Mouse (Mus musculus) ovary, adult 2 months (tissue): Measurements from ENCODE around the gene Wdr59. TPM values are rescaled to one million over a fixed set of nuclear protein-coding genes. Genes with fewer than 3 reads are reported as not detected.

ENCODE experiments used
- polyA plus RNA-seq: library from polyadenylated mRNA; depleted of rRNA; stranded (reverse); fragments of >200 nt; gene quantifications from 2 replicates; pipeline ENCODE4 v1.2.3, GENCODE M21; 2012; rRNA removed

Gene Wdr59
- 16.7 and 22.1 TPM in 2 replicates for polyA plus RNA-seq

DNA sequence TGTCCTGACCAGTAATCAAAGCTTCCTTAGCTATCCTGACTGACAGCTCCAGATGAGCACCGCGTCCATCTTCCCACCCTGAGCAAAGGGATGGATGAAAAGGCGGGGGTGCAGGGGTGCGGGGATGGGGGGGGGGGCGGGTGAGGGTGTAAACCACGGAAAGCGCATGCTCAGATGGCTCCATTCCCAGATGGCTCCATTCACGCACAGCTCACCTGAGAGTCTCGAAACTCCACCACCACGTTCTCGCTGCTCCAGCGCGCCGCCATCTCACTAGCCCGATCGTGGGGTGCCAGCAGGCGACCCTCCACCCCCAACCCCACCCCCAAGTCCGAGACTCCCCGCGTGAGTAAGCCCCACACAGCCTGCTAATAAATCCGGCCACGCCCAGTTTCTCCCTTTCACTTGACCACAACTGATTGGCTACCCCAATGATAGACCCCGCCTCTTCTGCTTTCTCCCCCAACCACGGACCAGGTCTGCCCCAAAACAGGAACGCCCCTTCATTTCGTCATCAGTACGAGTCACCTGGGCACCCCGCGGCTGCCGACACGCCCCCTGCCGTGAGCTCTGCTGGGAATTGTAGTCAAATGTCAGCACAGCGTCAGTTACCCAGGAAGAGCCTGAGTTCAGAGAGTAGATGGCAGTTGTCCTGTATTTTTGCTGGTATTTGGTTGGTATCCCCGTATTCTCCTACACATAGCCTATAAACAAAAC is at the start of gene Wdr59:
Gene Wdr59, minus strand, starts transcription at position 380 of the 717 bp plus-strand sequence.

DNA sequence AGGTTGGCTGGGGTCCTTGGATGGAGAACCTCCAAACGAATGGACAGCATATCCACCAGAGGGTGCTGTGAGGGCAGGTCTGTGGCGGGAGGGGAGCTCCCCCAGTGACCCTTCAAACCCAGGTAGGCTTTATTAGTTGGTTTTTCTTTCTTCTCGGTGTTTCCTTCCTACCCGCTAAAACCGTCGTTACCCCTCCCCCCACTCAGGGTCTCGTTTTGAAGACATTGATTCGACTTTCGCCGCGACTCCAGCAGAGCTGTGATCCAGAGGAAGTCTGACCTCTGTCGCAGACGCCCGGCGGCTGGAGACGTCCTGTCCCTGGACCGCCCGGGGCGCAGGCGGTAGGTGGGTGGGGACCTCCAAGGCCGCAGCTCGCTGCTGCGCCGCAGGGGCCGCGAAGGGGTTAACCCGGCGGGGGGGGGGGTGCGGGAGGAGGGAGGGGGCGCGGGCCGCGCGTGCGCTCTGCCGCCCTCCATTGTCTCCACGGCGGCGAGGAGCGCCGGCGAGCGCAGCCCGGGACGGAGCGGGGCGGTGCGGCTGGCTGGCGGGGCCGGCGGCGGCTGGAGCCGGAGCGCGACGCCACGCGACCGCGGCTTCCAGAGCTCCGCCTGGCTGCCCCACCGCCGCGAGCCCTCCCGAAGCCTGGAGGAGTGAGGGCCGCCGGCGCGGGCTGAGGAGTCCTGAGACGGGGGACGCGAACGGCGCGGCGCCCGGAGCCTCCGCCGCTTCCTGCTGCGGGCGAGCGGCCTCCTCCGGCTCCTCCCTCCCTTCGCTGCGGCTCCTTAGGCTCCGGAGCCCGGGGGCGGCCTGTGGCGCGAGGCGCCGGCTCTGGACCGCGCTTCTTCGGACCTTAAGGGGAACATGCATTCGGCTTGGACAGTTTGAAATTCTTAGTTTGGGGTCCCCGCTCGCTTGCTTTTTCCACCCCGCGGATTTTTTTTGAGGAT is 14.4 kb upstream of the Wdr59 start, which contains the start of gene Znrf1:
Gene Znrf1, plus strand, starts transcription at position 67 of the 947 bp plus-strand sequence.

Other genes starting within 250 kb of the Wdr59 start
- gene Rfwd3, start 221.9 kb downstream of the Wdr59 start, polyA plus RNA-seq: 24.0 and 29.2 TPM in 2 replicates
- 0.68 and 0.78 TPM in 2 replicates for gene Mlkl, start 183.9 kb downstream of the Wdr59 start, polyA plus RNA-seq
- 2.5 and 3.2 TPM in 2 replicates for gene Fa2h, start 128.3 kb downstream of the Wdr59 start, polyA plus RNA-seq
- gene Znrf1, start 14.0 kb upstream of the Wdr59 start, polyA plus RNA-seq: 138 and 182 TPM in 2 replicates
- gene Ldhd, start 108.3 kb upstream of the Wdr59 start, polyA plus RNA-seq: 27.7 and 34.6 TPM in 2 replicates
- 6.8 and 6.9 TPM in 2 replicates for gene Zfp1, start 121.3 kb upstream of the Wdr59 start, polyA plus RNA-seq
- 4.6 and 15.5 TPM in 2 replicates for gene Ctrb1, start 168.9 kb upstream of the Wdr59 start, polyA plus RNA-seq
- 108 and 120 TPM in 2 replicates for gene Bcar1, start 221.7 kb upstream of the Wdr59 start, polyA plus RNA-seq